Mouse (Mus musculus) forelimb bud, embryonic 11.5 days (tissue): ENCODE measurements around the gene Cdipt.
A peak's percentile ranks its signal among the peaks of the same experiment; 100 is the strongest.

Source experiments
- DNase-seq: peaks from one replicate; pipeline ENCODE4 v3.0.0-alpha.2; 2012; ENCODE audit warnings: low read depth, low spot score

Gene Cdipt

GRCm38 (mm10) chr7:126975493-126975892 is 221 bp upstream of the Cdipt start:
- no peak for DNase-seq

DNA sequence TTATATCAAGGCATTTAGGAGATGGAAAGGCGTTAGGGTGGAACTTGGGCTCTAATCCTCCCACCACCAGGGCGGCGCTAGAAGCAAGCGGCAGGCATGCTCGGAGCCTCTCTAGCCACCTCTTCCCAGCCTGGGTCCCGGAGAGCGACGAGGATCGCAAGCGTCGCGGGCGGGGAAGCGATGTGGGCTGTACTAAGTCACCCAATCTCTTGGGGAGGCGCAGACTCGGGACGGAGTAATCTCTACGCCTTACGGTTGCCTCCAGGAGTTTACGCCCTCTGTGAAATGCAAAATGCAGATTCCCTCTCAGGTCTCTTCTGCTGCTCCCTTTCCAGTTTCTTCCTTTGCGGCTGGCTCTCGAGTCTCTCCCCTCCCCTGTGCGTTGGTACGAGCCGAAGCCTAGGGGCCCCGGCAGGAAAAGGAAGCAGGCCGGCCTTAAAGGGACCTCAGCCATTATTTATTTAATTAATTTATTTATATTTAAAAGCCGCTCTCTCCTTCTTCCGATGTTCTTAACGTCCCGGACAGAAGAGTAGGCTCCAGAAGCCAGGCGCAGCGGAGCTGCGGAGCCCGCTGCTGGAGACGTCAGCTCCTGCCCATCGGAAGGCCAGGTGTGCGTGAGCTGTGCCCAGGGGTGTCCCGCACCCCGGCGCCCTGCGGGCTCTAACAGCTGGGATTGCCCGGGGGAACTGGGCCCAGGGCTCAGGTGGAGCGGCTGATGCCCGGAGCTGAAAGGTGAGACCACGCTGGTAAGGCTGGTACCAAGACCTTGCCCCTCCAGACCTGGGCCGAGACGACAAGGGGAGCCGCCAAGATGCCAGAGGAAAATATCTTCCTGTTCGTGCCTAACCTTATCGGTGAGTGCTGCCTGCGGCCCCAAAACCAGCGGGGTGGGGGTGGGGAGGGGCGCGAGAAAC is 494 bp downstream of the Cdipt start, which contains the start of gene Cdiptos:
Gene Cdiptos (minus strand): TSS at position 149 of the 917 bp plus-strand sequence.
- peak; percentile 96 for DNase-seq

GRCm38 (mm10) chr7:126976878-126977459 is 1.3 kb downstream of the Cdipt start:
- no peak for DNase-seq

GRCm38 (mm10) chr7:126978841-126979240 is 3.1 kb downstream of the Cdipt start:
- no peak for DNase-seq

DNA sequence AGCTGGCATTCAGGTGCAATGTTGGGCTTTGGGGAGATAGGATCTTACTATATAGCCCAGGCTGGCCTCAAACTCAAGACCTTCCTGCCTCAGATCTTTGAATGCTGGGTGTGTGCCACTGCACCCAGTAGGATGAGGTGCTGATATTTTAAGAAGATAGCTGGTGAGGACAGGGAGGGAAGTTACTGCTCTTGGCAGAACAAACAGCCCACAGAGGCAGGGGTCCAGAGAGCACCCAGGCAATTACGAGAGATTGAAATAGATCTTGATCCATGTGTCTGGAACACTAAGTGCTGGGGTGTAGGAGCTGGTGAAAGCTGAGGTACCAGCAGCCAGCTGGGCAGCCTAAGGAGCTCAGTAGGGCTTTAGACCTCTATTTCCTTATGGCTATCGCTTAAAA is 5.9 kb downstream of the Cdipt start:
- DNase-seq, result no peak

DNA sequence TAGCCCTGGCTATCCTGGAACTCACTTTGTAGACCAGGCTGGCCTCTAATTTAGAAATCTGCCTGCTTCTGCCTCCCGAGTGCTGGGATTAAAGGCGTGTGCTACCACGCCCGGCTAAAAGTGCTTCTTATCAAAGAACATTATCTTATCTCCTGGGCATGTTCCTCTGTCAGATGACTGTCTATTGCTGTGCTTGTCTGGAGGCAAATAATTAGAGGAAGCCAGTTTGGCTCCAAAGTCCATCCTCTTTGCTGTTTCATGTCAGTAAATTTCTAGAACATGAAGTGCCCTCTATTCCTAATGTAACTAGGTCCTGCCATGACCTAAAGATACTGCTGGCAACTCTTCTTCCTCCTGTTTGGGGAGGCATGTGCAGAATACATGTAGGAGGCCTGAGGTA is 6.3 kb downstream of the Cdipt start:
- DNase-seq, result no peak

DNA sequence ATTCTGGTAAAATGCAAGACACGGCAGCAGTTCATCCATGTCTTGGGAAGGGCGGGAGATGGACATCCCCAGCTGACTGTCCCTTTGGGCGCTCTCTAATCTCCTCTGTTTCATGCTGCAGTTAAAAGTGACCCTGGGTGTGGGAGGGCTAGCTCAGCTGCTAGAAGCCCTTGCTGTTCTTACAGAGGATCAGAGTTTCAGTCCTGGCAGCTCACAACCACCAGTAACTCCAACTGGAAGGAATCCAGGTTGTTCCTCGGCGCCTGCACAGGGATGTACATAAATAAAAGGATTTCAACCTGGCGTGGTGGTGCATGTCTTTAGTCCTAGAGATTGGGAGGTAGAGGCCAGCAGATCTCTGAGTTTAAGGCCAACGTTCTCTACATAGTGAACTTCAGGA is 7.4 kb downstream of the Cdipt start:
- DNase-seq, result no peak

DNA sequence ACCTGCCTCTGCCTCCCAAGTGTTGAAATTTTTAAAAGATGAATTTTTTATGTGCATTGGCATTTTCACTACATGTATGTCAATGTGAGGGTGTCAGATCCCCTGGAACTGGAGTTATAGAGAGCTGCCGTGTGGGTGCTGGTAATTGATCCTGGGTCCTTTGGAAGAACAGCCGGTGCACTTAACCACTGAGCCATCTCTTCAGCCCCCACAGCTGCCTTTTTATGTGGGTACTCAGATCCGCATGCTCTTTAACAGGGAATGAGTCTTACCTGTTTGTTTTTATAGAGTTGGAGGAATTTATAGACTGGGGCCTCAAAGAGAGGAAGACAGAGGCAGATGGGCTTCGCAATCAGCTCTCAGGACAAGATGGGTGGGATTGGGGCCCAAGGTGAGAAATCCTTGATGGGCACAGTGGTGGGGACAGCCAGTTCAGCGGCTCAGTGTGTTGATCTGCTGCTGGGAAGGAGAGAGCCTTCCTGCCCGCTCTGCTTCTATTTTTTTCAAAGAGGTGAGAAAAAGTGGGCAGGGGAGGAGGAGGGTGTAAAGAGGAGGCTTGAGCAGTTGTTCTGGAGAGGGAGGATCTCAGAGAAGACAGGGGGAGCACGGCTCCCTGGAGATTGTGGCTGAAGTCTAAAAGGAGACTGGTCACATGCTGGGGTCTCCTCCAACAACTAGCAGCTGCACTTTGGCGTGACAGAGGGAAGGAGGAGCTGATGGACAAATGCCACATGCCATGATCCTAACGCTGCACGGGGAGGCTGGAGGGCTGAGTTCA is 9.1 kb downstream of the Cdipt start:
- no peak for DNase-seq

GRCm38 (mm10) chr7:126986319-126986718 is 10.6 kb downstream of the Cdipt start:
- DNase-seq, result no peak

GRCm38 (mm10) chr7:126988816-126989215 is 13.1 kb downstream of the Cdipt start:
- no peak for DNase-seq

DNA sequence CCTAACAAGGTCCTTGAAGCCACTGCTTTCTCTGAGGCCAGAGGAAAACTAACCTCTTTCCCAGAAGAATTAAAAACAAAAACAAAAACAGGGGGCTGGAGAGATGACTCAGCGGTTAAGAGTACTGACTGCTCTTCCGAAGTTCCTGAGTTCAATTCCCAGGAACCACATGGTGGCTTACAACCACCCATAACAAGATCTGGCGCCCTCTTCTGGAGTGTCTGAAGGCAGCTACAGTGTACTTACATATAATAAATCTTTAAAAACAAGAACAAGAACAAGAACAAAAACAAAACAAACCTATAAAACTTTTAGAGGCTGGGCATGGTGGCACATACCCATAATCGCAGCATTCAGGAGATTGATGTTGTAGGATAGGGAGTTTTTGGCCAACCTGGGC is 20.7 kb downstream of the Cdipt start:
- no peak for DNase-seq

GRCm38 (mm10) chr7:126999568-126999967 is 23.9 kb downstream of the Cdipt start:
- DNase-seq, result no peak

DNA sequence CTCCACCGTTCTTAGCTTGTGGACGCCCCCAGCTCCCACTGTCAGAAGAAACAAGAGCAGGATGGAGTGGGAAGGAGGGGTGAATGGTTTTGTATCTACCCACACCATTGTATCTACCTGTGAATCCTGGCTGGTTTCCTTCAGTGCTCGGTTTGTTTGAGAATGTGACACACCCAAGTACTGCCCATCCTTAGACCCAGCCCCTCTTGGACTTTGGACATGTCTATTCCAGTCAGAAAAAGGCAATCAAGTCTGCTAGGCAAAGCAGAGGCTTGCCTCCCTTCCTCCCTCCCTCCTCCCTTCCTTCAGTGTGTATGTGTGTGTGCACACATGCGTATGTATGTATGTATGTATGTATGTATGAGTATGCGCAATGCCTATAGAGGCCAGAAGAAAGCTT is 27.9 kb downstream of the Cdipt start:
- no peak for DNase-seq

DNA sequence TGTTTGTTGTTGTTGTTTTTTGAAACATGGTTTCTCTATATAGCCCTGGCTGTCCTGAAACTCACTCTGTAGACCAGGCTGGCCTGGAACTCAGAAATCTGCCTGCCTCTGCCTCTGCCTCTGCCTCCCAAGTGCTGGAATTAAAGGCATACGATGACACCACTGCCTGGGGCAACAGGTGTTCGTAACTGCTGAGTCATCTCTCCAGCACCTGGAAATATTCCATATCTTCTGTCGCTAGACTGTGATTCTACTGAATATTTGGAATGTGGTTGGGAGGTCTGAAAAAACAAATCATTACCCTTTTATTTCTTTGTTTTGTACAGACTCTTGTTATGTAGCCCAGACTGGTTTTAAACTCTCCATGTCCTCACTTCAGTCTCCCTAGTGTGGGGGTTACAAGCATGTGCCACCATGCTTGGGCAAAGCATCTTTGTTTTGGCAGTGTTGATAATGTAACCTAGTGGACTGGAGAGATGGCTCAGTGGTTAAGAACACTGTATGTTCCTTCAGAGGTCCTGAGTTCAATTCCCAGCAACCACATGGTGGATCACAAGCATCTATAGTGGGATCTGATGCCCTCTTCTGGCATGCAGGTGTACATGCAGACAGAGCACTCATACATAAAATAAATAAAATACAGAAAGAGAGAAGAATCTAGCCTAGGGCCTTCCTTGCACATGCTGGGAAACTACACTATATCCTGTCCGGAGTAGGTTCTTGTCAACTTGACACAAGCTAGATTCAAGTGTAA is 28.6 kb downstream of the Cdipt start:
- DNase-seq, result no peak

DNA sequence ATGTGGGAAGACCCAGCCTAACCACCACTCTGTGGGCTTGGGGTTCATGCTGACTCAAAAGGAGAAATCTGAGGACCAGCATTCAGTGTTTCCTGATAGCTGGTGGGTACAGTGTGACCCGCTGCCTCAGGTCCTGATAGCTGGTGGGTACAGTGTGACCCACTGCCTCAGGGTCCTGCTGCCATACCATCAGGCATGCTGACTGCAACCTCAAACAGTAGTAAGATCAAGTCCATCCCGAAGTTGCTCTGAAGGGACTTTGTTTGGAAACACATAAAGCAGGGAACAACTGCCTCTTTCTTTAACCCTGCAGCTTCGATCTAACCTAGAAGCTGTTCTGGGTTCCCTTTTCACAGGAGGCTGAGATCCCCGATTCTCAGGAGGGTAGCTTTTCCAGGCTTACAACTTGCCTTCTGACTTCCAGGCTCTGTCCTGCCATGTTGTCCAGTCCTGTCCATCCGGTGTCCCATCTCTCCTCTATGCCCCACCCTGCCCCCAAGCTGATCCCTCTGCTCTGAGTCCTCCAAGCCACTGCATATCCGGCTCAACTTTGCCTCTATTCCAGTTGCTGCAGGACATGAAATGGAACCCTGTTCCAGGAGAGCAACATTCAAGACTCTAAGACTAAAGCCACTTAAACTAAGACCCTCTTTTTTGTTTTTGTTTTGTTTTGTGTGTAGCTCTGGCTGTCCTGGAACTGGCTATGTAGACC is 31.8 kb downstream of the Cdipt start:
- DNase-seq, result no peak

DNA sequence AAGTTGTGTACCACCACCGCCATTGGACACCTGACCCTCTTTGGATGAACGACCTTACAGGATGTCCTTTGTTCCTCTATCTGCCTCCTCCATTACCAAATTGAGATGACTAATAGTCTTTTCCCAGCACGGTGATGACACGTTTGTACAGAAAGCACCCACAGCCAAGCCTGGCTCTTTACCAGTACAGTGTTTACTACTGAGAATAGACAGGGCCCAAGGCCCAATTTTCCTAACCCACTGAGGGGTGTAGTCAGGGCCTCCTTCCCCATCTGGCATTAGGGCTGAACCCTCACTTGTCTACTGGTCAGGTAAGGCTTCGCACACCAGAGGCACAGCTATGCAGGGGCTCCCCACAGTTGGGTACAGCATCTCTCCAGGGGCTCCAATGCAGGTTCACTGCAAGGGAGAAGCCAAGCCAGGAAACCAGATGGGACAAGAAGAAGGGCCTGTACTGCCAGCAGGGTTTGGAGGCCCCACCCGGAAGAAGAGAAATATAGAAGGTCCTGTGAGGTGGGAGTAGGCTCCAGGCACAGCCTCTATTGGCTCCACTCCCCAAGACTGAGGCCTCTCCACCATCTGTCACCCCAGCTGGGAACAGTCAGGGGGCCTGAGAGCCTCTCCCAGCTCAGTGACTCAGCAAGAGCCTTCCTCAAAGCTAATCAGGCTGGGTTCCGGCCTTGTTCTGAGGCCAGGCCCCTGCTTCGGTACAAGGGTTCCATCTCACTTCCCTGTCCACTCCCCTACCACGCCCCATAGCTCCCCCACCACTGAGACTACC is 32.7 kb downstream of the Cdipt start:
- no peak for DNase-seq

GRCm38 (mm10) chr7:127009307-127010085 is 33.8 kb downstream of the Cdipt start:
- DNase-seq, result no peak

DNA sequence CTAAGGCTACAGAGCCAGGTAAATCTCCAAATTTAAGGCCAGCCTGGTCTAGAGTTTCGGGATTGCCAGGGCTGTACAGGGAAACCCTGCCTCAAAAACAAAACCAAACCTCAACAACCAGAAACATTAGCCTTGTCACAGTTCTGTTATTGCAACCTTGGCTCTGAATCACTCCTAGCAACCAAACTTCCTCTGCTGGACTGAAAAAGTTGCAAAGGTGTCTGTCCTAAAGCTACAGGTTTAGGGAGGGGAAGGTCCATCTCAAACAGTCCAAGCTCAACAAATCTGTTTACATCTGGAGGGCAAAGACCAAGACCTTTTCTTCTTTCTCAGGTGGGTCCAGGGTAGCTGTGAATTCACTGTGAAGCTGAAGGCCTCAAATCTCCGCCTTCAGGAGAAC is 35.3 kb downstream of the Cdipt start:
- no peak for DNase-seq

DNA sequence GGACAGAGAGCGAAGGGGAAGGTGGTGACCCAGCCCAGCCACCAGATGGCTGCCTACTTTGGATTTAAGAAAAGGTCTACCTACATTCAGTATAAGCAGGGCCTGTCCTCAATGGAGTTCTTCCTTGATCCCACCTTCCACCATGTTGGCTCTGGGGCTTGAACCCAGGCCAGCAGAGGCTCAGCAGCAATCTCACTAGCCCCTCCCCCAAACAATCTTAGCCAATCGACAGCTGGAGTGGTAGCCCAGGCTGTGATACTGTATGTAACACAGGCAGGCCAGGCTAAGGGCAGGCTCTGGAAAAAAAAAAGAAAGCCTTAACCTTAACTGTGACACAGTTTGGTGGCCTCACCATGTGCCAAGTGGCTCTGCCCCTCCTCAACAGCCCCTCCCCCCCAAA is 36.0 kb downstream of the Cdipt start:
- DNase-seq, result no peak
